Mouse (Mus musculus): Measurements from ENCODE around the gene Stab1. TPM values are rescaled to one million over a fixed set of nuclear protein-coding genes. Genes with fewer than 3 reads are reported as not detected.
A peak's percentile ranks its signal among the peaks of the same experiment; 100 is the strongest.

The Stab1 gene
- polyA plus RNA-seq, 1 experiment from 2014 or later, result 36.6 TPM

GRCm38 (mm10) chr14:31128101-31128825, 40.2 kb downstream of the Stab1 start:
- Histone ChIP-seq H3K9ac (ENCODE audit: low read length) (peak overlapping the region; percentile 94), H3K9me3 (replicated peaks; ENCODE audit: control insufficient read depth, low read length) (no peaks in the 10 kb centered on the region), H3K36me3 (ENCODE audit: control insufficient read depth, insufficient read depth) (peaks cover 6% of the 10 kb centered on the region), H3K27me3 (ENCODE audit: control insufficient read depth, insufficient read depth, low read length) (no peaks in the 10 kb centered on the region), H3K4me1 (ENCODE audit: control insufficient read depth, insufficient read depth, low read length) (peaks cover 52% of the 10 kb centered on the region), H3K4me2 (ENCODE audit: low read depth, low read length) (peak overlapping the region; percentile 87), H3K4me3 (ENCODE audit: low read length) (peak overlapping the region; percentile 87), H3K27ac (ENCODE audit: low read length) (peak overlapping the region; percentile 99)
- ATAC-seq (replicated peaks; ENCODE audit: extremely low read depth, insufficient read depth, low FRiP score), result peak; percentile 43
- 2% methylated on average over 23 of the region's 23 CpGs for WGBS

GRCm38 (mm10) chr14:31126826-31127225, 41.6 kb downstream of the Stab1 start:
- Histone ChIP-seq H3K27ac (ENCODE audit: low read length) (no peak overlapping the region), H3K36me3 (ENCODE audit: control insufficient read depth, insufficient read depth) (peaks cover 8% of the 10 kb centered on the region), H3K4me1 (ENCODE audit: control insufficient read depth, insufficient read depth, low read length) (peaks cover 37% of the 10 kb centered on the region), H3K9ac (ENCODE audit: low read length) (peak overlapping the region; percentile 25; the same call in 1 of the 2 replicates), H3K4me3 (ENCODE audit: low read length) (no peak overlapping the region), H3K4me2 (ENCODE audit: low read depth, low read length) (peak overlapping the region; percentile 50; the same call in 1 of the 2 replicates), H3K9me3 (replicated peaks; ENCODE audit: control insufficient read depth, low read length) (no peaks in the 10 kb centered on the region), H3K27me3 (ENCODE audit: control insufficient read depth, insufficient read depth, low read length) (no peaks in the 10 kb centered on the region)
- WGBS, result 91% methylated on average over 8 of the region's 8 CpGs
- ATAC-seq (replicated peaks; ENCODE audit: extremely low read depth, insufficient read depth, low FRiP score), result no peak

- peaks cover 34% of the 10 kb centered on the region for H3K4me1 ChIP-seq (ENCODE audit: control insufficient read depth, insufficient read depth, low read length)
- WGBS, result 48% methylated on average over 9 of the region's 9 CpGs
- no peak overlapping the region for H3K9ac ChIP-seq (ENCODE audit: low read length)
- no peak overlapping the region for H3K4me3 ChIP-seq (ENCODE audit: low read length)
- peaks cover 12% of the 10 kb centered on the region for H3K36me3 ChIP-seq (ENCODE audit: control insufficient read depth, insufficient read depth)
- H3K9me3 ChIP-seq (replicated peaks; ENCODE audit: control insufficient read depth, low read length), result no peaks in the 10 kb centered on the region
- ATAC-seq (replicated peaks; ENCODE audit: extremely low read depth, insufficient read depth, low FRiP score), result no peak
- no peaks in the 10 kb centered on the region for H3K27me3 ChIP-seq (ENCODE audit: control insufficient read depth, insufficient read depth, low read length)
- peak overlapping the region; percentile 55 for H3K27ac ChIP-seq (ENCODE audit: low read length)
- peak overlapping the region; percentile 21; the same call in 1 of the 2 replicates for H3K4me2 ChIP-seq (ENCODE audit: low read depth, low read length)
These were observed 43.0 kb downstream of the Stab1 start for GRCm38 (mm10) chr14:31125106-31126075.

GRCm38 (mm10) chr14:31115522-31115921, 52.9 kb downstream of the Stab1 start:
- Histone ChIP-seq H3K27ac (ENCODE audit: low read length) (no peak overlapping the region), H3K4me1 (ENCODE audit: control insufficient read depth, insufficient read depth, low read length) (peaks cover 2% of the 10 kb centered on the region; the same call in 1 of the 2 replicates), H3K4me2 (ENCODE audit: low read depth, low read length) (no peak overlapping the region), H3K9ac (ENCODE audit: low read length) (no peak overlapping the region), H3K4me3 (ENCODE audit: low read length) (no peak overlapping the region), H3K36me3 (ENCODE audit: control insufficient read depth, insufficient read depth) (peaks cover 28% of the 10 kb centered on the region), H3K9me3 (replicated peaks; ENCODE audit: control insufficient read depth, low read length) (no peaks in the 10 kb centered on the region), H3K27me3 (ENCODE audit: control insufficient read depth, insufficient read depth, low read length) (no peaks in the 10 kb centered on the region)
- no peak for ATAC-seq (replicated peaks; ENCODE audit: extremely low read depth, insufficient read depth, low FRiP score)
- WGBS, result 62% methylated on average over 2 of the region's 2 CpGs

DNA sequence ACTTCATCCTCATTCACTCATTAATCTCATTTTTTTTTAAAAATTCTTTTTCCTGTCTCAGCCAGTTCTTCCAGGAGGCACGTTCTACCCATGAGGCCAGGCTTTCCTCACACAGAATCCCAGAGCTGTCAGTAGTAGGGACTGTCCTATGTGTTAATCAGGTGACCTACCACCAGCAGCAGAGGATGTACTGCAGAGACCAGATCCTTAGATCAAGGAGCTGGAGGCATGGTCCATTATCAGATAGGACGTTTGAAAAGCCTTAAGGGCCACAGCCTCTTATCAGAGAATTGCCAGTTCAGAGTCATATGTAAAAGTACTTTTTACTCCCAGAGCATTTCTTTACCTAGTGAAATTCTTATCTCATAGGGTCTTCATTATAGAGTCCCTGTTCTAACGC, 54.4 kb downstream of the Stab1 start:
- H3K4me1 ChIP-seq (ENCODE audit: control insufficient read depth, insufficient read depth, low read length), result peaks cover 2% of the 10 kb centered on the region; the same call in 1 of the 2 replicates
- H3K4me3 ChIP-seq (ENCODE audit: low read length), result no peak overlapping the region
- H3K9ac ChIP-seq (ENCODE audit: low read length), result no peak overlapping the region
- no peaks in the 10 kb centered on the region for H3K9me3 ChIP-seq (replicated peaks; ENCODE audit: control insufficient read depth, low read length)
- ATAC-seq (replicated peaks; ENCODE audit: extremely low read depth, insufficient read depth, low FRiP score), result no peak
- H3K27me3 ChIP-seq (ENCODE audit: control insufficient read depth, insufficient read depth, low read length), result no peaks in the 10 kb centered on the region
- no peak overlapping the region for H3K4me2 ChIP-seq (ENCODE audit: low read depth, low read length)
- H3K36me3 ChIP-seq (ENCODE audit: control insufficient read depth, insufficient read depth), result peaks cover 32% of the 10 kb centered on the region
- WGBS, result 51% methylated on average over 3 of the region's 3 CpGs
- no peak overlapping the region for H3K27ac ChIP-seq (ENCODE audit: low read length)

GRCm38 (mm10) chr14:31112187-31112586, 56.3 kb downstream of the Stab1 start:
- Histone ChIP-seq H3K4me2 (ENCODE audit: low read depth, low read length) (no peak overlapping the region), H3K36me3 (ENCODE audit: control insufficient read depth, insufficient read depth) (peaks cover 34% of the 10 kb centered on the region), H3K27me3 (ENCODE audit: control insufficient read depth, insufficient read depth, low read length) (no peaks in the 10 kb centered on the region), H3K9me3 (replicated peaks; ENCODE audit: control insufficient read depth, low read length) (no peaks in the 10 kb centered on the region), H3K4me1 (ENCODE audit: control insufficient read depth, insufficient read depth, low read length) (peaks cover 2% of the 10 kb centered on the region; the same call in 1 of the 2 replicates), H3K27ac (ENCODE audit: low read length) (no peak overlapping the region), H3K4me3 (ENCODE audit: low read length) (no peak overlapping the region), H3K9ac (ENCODE audit: low read length) (no peak overlapping the region)
- 68% methylated on average over 5 of the region's 5 CpGs for WGBS
- no peak for ATAC-seq (replicated peaks; ENCODE audit: extremely low read depth, insufficient read depth, low FRiP score)

DNA sequence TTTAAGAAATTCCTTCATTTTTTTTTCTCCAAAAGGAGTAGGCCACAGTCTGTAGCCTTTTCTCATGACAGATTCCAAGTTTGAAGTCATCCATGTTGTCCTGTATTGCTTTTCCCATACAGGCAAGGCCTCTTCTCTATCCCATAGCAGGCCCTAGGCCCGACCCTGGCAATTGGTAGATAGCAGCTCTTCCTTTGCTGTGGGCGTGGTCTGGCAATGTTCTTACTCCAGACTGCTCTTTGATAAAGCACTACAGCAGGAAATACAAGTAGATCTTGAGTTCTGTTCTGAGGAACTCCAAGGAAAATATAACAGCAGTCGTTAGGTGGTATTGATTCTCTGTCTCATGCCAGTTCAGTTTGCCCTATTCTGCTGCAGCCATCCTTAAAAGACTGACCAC, 57.8 kb downstream of the Stab1 start:
- no peak for ATAC-seq (replicated peaks; ENCODE audit: extremely low read depth, insufficient read depth, low FRiP score)
- Histone ChIP-seq H3K4me1 (ENCODE audit: control insufficient read depth, insufficient read depth, low read length) (0 out of 2 replicates have a peak, but pooled peaks cover 2% of the 10 kb centered on the region), H3K4me3 (ENCODE audit: low read length) (no peak overlapping the region), H3K9ac (ENCODE audit: low read length) (no peak overlapping the region), H3K27me3 (ENCODE audit: control insufficient read depth, insufficient read depth, low read length) (no peaks in the 10 kb centered on the region), H3K36me3 (ENCODE audit: control insufficient read depth, insufficient read depth) (peaks cover 42% of the 10 kb centered on the region), H3K9me3 (replicated peaks; ENCODE audit: control insufficient read depth, low read length) (no peaks in the 10 kb centered on the region), H3K4me2 (ENCODE audit: low read depth, low read length) (no peak overlapping the region), H3K27ac (ENCODE audit: low read length) (no peak overlapping the region)
- WGBS, result 55% methylated on average over 3 of the region's 3 CpGs

- no peak overlapping the region for H3K27ac ChIP-seq (ENCODE audit: low read length)
- no peaks in the 10 kb centered on the region for H3K9me3 ChIP-seq (replicated peaks; ENCODE audit: control insufficient read depth, low read length)
- no peak for ATAC-seq (replicated peaks; ENCODE audit: extremely low read depth, insufficient read depth, low FRiP score)
- no peak overlapping the region for H3K4me3 ChIP-seq (ENCODE audit: low read length)
- WGBS, result 80% methylated on average over 2 of the region's 2 CpGs
- peaks cover 4% of the 10 kb centered on the region; the same call in 1 of the 2 replicates for H3K4me1 ChIP-seq (ENCODE audit: control insufficient read depth, insufficient read depth, low read length)
- H3K36me3 ChIP-seq (ENCODE audit: control insufficient read depth, insufficient read depth), result peaks cover 40% of the 10 kb centered on the region
- H3K4me2 ChIP-seq (ENCODE audit: low read depth, low read length), result no peak overlapping the region
- H3K27me3 ChIP-seq (ENCODE audit: control insufficient read depth, insufficient read depth, low read length), result no peaks in the 10 kb centered on the region
- no peak overlapping the region for H3K9ac ChIP-seq (ENCODE audit: low read length)
These were observed 63.3 kb downstream of the Stab1 start for GRCm38 (mm10) chr14:31105156-31105555.

Data from heart, embryonic 16.5 days (tissue).